18 mouse cellular contexts compared by ENCODE assay signal in the genomic region with DNA sequence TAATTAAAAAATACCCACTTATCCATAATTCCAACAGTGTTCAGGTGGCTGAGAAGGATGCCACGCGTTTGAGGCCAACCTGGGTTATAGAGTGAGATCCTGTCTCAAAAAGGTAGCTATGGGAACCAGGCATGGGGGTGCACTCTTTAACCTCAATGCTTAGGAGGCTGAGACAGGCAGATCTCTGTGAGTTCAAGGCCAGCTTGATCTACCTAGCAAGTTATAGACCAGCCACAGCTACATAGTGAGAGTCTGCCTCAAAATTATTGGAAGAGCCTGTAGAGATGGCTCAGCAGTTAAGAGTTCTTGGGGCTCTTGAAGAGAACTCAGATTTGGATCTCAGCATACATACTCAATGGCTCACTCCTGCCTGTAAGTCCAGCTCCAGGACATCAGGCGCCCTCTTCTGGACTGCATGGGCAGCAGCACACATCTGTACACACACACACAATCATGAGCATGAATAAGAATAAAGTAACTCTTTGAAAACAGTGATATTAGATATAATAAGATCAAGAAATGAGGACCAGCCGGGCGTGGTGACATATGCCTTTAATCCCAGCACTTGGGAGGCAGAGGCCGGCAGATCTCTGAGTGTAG. TPM values are rescaled to one million over a fixed set of nuclear protein-coding genes. Genes with fewer than 3 reads are reported as not detected.
A peak's percentile ranks its signal among the peaks of the same experiment; 100 is the strongest.
DNase-seq lines count a peak whose midpoint lies in the region; ATAC-seq and TF ChIP-seq lines count a peak whose summit lies in the region.
"Had no signal": no experiment of that assay in that cellular context is flagged by ENCODE, and none has a peak within 500 bp of the region (broad histone marks: within the 10 kb centered on the region; RNA-seq: fewer than 3 reads in every experiment).

No protein-coding gene starts in this region.

- H3K27me3 ChIP-seq in heart, embryonic 10.5 days (ENCODE audit: insufficient read depth, poor library complexity, severe bottlenecking) = no peaks in the 10 kb centered on the region
- H3K27me3 ChIP-seq in heart, embryonic 11.5 days (ENCODE audit: control insufficient read depth, insufficient read depth, low read length) = no peaks in the 10 kb centered on the region
- no peaks in the 10 kb centered on the region for H3K27me3 ChIP-seq in ES-Bruce4 (ENCODE audit: control insufficient read depth, insufficient read depth, low read length, poor library complexity, severe bottlenecking)
- H3K27me3 ChIP-seq: embryonic facial prominence, embryonic 15.5 days; forebrain, embryonic 13.5 days; limb, embryonic 12.5 days; stomach, embryonic 15.5 days had no signal

- no peak overlapping the region for H3K9ac ChIP-seq in heart, embryonic 11.5 days (ENCODE audit: low read depth, low read length)
- H3K9ac ChIP-seq in ES-Bruce4 (ENCODE audit: low read depth, poor library complexity, severe bottlenecking) = no peak overlapping the region
- H3K9ac ChIP-seq: embryonic facial prominence, embryonic 15.5 days; forebrain, embryonic 13.5 days; limb, embryonic 12.5 days; stomach, embryonic 15.5 days had no signal

- H3K4me3 ChIP-seq in heart, embryonic 10.5 days = no peak overlapping the region
- no peak overlapping the region for H3K4me3 ChIP-seq in heart, embryonic 11.5 days (ENCODE audit: low read depth, low read length)
- no peak overlapping the region for H3K4me3 ChIP-seq in lung, adult 2 months (replicated peaks; ENCODE audit: extremely low read depth, low read depth, low read length)
- H3K4me3 ChIP-seq in ES-Bruce4 (ENCODE audit: low read depth, low read length) = no peak overlapping the region
- no peak overlapping the region for H3K4me3 ChIP-seq in embryonic fibroblast, embryonic 13.5 days (ENCODE audit: insufficient read depth, low read length)
- H3K4me3 ChIP-seq: embryonic facial prominence, embryonic 15.5 days; forebrain, embryonic 13.5 days; limb, embryonic 12.5 days; midbrain, embryonic 10.5 days; myocyte; stomach, embryonic 15.5 days had no signal

- TF ChIP-seq EP300 in ES-Bruce4 (IDR thresholded peaks at IDR 0.05; ENCODE audit: insufficient read depth, low read depth, low read length) = no peak

- no peak overlapping the region for H3K4me2 ChIP-seq in heart, embryonic 11.5 days
- H3K4me2 ChIP-seq: embryonic facial prominence, embryonic 15.5 days; forebrain, embryonic 13.5 days; limb, embryonic 12.5 days; stomach, embryonic 15.5 days had no signal

- TF ChIP-seq POLR2A in lung, adult 2 months (IDR thresholded peaks at IDR 0.05; ENCODE audit: borderline replicate concordance, extremely low read depth, low read depth, low read length) = no peak
- TF ChIP-seq POLR2A in ES-Bruce4 (IDR thresholded peaks at IDR 0.05; ENCODE audit: insufficient read depth, low read length) = no peak
- TF ChIP-seq POLR2A in embryonic fibroblast, embryonic 13.5 days (IDR thresholded peaks at IDR 0.05; ENCODE audit: low read depth, low read length) = no peak

- ATAC-seq in heart, embryonic 11.5 days (replicated peaks; ENCODE audit: insufficient number of reproducible peaks, low FRiP score, low TSS enrichment) = no peak
- ATAC-seq: activated CD4-positive, CD25-positive, alpha-beta regulatory T cell, adult 4 months; forebrain, embryonic 13.5 days; hindbrain, postnatal 0 days had no signal

- DNase-seq in heart, embryonic 10.5 days (ENCODE audit: low spot score) = peak; percentile 55
- DNase-seq in lung, adult 2 months = no peak
- no peak for DNase-seq in lung, postnatal 14 days
- no peak for DNase-seq in ovary, adult 18-20 months (ENCODE audit: low spot score)
- DNase-seq: cerebellum, adult 8-10 months; heart, postnatal 36 days; lung, postnatal 10 days had no signal

- H3K27ac ChIP-seq in heart, embryonic 10.5 days = no peak overlapping the region
- no peak overlapping the region for H3K27ac ChIP-seq in heart, embryonic 11.5 days (ENCODE audit: low read depth, low read length)
- H3K27ac ChIP-seq in ES-Bruce4 (ENCODE audit: insufficient read depth, low read length) = no peak overlapping the region
- no peak overlapping the region for H3K27ac ChIP-seq in embryonic fibroblast, embryonic 13.5 days (ENCODE audit: insufficient read depth, low read length)
- H3K27ac ChIP-seq: embryonic facial prominence, embryonic 15.5 days; forebrain, embryonic 13.5 days; hindbrain, postnatal 0 days; limb, embryonic 12.5 days; midbrain, embryonic 10.5 days; stomach, embryonic 15.5 days had no signal

- no peaks in the 10 kb centered on the region for H3K9me3 ChIP-seq in heart, embryonic 10.5 days
- H3K9me3 ChIP-seq in heart, embryonic 11.5 days (replicated peaks; ENCODE audit: control insufficient read depth, low read length) = no peaks in the 10 kb centered on the region
- H3K9me3 ChIP-seq in ES-Bruce4 (replicated peaks; ENCODE audit: control insufficient read depth, insufficient read depth, low read length, poor library complexity, severe bottlenecking) = peaks cover 22% of the 10 kb centered on the region
- H3K9me3 ChIP-seq: embryonic facial prominence, embryonic 15.5 days; midbrain, embryonic 10.5 days; stomach, embryonic 15.5 days had no signal

- H3K36me3 ChIP-seq in heart, embryonic 10.5 days = no peaks in the 10 kb centered on the region
- no peaks in the 10 kb centered on the region for H3K36me3 ChIP-seq in heart, embryonic 11.5 days (ENCODE audit: control insufficient read depth, insufficient read depth, low read length)
- no peaks in the 10 kb centered on the region for H3K36me3 ChIP-seq in ES-Bruce4 (ENCODE audit: control insufficient read depth, insufficient read depth, low read length, poor library complexity, severe bottlenecking)
- H3K36me3 ChIP-seq: embryonic facial prominence, embryonic 15.5 days; limb, embryonic 12.5 days; midbrain, embryonic 10.5 days; stomach, embryonic 15.5 days had no signal

- 87% methylated on average over 6 of the region's 6 CpGs for WGBS in heart, embryonic 10.5 days
- 84% methylated on average over 6 of the region's 6 CpGs for WGBS in heart, embryonic 11.5 days (ENCODE audit: insufficient replicate concordance)
- 92% methylated on average over 6 of the region's 6 CpGs for WGBS in lung, adult 2 months

- TF ChIP-seq CTCF in lung, adult 2 months (IDR thresholded peaks at IDR 0.05; ENCODE audit: insufficient read depth, low read length) = 0 out of 2 replicates have a peak, but pooled peaks have one; percentile 12
- TF ChIP-seq CTCF in ES-Bruce4 (IDR thresholded peaks at IDR 0.05; ENCODE audit: low read depth, low read length) = peak; percentile 25
- TF ChIP-seq CTCF in embryonic fibroblast, embryonic 13.5 days (IDR thresholded peaks at IDR 0.05; ENCODE audit: borderline replicate concordance, insufficient read depth, low read length) = peak; percentile 26; the same call in 1 of the 2 replicates

- no peaks in the 10 kb centered on the region for H3K4me1 ChIP-seq in heart, embryonic 10.5 days
- H3K4me1 ChIP-seq in heart, embryonic 11.5 days (ENCODE audit: control insufficient read depth, insufficient read depth, low read length) = no peaks in the 10 kb centered on the region
- no peaks in the 10 kb centered on the region for H3K4me1 ChIP-seq in lung, adult 2 months (ENCODE audit: control insufficient read depth, insufficient read depth, low read length)
- H3K4me1 ChIP-seq in ES-Bruce4 (ENCODE audit: control insufficient read depth, insufficient read depth, low read length) = no peaks in the 10 kb centered on the region
- no peaks in the 10 kb centered on the region for H3K4me1 ChIP-seq in embryonic fibroblast, embryonic 13.5 days (ENCODE audit: control insufficient read depth, insufficient read depth, low read length)
- H3K4me1 ChIP-seq: embryonic facial prominence, embryonic 15.5 days; forebrain, embryonic 13.5 days; limb, embryonic 12.5 days; midbrain, embryonic 10.5 days; stomach, embryonic 15.5 days had no signal

RNA-seq across cellular contexts. Expression of a gene that starts 18.6 kb away (rescaled TPM):
- polyA plus RNA-seq in heart, embryonic 10.5 days (2016; fragmentation: Nextera tagmentation; extraction: Ambion mirVana) = 64.1 and 74.8 TPM in 2 replicates
- polyA plus RNA-seq in heart, embryonic 11.5 days (2014; fragmentation: Nextera tagmentation; extraction: Ambion mirVana) = 49.0 and 55.7 TPM in 2 replicates
- polyA plus RNA-seq in lung, adult 2 months (2012; rRNA removed) = 16.8 and 23.4 TPM in 2 replicates
- polyA plus RNA-seq in ES-Bruce4 (2011; ENCODE audit: insufficient read depth, insufficient read length, low read depth, missing spikeins) = 91.5 and 94.2 TPM in 2 replicates
- 52.0 and 58.2 TPM in 2 replicates for polyA plus RNA-seq in embryonic fibroblast, embryonic 13.5 days (2011; ENCODE audit: insufficient read length, low read depth, missing spikeins)
